Mouse (Mus musculus): ENCODE measurements at regions not wholly inside any gene's neighbourhood (a gene's known extent, or its start where the extent isn't known, plus 50 kb on each side); places are given as distances from the start of the nearest gene placed in this dataset.

DNA sequence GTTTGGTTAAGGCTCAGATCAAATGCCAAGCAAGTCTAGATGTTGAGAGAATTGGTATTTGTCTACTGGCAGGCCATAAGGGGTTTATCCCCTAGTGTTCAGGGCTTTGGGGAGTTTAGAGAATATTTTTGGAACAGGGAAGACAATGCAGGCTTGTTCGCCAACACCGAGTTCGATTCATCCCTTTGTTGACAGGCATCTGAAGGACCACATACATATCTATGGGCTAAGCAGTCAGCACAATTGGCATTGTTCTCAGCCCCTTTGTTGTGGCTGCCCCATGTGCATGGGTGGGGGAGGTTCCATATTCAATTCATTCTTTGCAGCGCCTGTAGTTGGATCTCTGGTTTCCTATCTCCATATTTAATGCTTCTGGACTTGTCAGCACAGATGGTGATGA lies 93.3 kb upstream of the Cd180 start:
- H3K4me3 ChIP-seq (ENCODE audit: low read length) = no peak overlapping the region
- no peak for ATAC-seq (ENCODE audit: low FRiP score, low TSS enrichment)
- no peaks in the 10 kb centered on the region for H3K27me3 ChIP-seq (ENCODE audit: insufficient read depth, low read length)
- H3K36me3 ChIP-seq (ENCODE audit: insufficient read depth, low read length) = no peaks in the 10 kb centered on the region
- no peak overlapping the region for H3K9ac ChIP-seq (replicated peaks; ENCODE audit: low read length)
- no peak overlapping the region for H3K27ac ChIP-seq (ENCODE audit: low read length)
- H3K4me2 ChIP-seq (replicated peaks; ENCODE audit: low read depth, low read length) = no peak overlapping the region
- 89% methylated on average over 4 of the region's 4 CpGs for WGBS
- H3K9me3 ChIP-seq (ENCODE audit: low read length) = no peaks in the 10 kb centered on the region
- no peaks in the 10 kb centered on the region for H3K4me1 ChIP-seq (ENCODE audit: insufficient read depth, low read length)

DNA sequence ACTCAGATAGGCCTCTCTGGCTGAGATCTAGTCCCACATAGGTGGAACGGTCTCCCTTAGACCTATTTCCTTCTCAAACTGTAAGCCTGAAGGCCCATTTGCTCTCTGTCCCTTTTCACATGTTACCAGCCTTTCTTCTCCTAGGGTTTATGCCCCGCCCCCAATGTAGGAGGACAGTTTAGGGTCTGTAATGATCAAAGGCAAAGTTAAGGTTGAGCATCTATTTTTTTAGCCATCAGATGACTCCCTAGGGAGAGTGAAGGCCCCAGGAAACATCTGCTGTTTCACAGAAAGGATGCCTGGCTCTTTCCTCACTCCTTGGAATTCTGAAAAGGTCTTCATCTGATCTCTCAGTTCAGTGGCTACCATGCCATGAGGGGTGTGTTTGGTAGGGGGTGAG lies 68.9 kb upstream of the Cd180 start:
- Histone ChIP-seq H3K27me3 (ENCODE audit: insufficient read depth, low read length) (no peaks in the 10 kb centered on the region), H3K4me1 (ENCODE audit: insufficient read depth, low read length) (peaks cover 16% of the 10 kb centered on the region), H3K27ac (ENCODE audit: low read length) (peak overlapping the region; percentile 91; the same call in 1 of the 2 replicates), H3K36me3 (ENCODE audit: insufficient read depth, low read length) (no peaks in the 10 kb centered on the region), H3K9ac (replicated peaks; ENCODE audit: low read length) (no peak overlapping the region), H3K4me3 (ENCODE audit: low read length) (no peak overlapping the region), H3K9me3 (ENCODE audit: low read length) (no peaks in the 10 kb centered on the region), H3K4me2 (replicated peaks; ENCODE audit: low read depth, low read length) (no peak overlapping the region)
- 57% methylated on average over 2 of the region's 2 CpGs for WGBS
- ATAC-seq (ENCODE audit: low FRiP score, low TSS enrichment) = no peak

DNA sequence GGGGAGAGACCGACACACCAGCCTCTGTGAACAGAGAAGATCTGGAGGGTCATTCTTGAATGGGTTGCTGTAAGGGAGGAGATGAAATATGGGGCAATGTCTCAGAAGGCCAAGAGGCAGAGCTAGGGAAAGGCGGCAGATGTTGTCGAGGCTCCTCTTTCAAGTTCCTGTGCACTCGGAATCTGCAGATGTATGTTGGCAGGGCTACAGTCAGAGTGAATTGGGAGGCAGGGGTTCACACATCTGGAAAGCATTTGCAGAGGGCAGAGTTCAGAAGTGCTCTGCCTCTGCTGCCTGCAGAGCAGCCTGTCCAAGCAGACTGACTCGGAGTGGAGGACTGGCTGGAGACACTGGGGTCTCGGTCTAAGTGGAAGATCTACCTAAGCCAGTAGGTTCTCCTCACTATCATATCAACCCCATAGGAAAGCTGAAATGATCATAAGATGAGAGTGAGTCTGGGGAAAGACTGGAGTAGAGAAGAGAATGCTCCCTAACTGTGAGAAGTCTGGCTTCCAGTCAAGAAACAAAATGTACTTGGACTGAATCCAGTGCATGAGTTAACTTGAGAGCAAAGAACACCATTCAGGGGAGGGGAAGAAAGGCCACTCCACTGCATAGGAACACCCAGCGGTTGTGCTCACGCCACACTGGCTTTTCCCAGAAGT lies 68.1 kb upstream of the Cd180 start:
- Histone ChIP-seq H3K4me2 (replicated peaks; ENCODE audit: low read depth, low read length) (no peak overlapping the region), H3K36me3 (ENCODE audit: insufficient read depth, low read length) (no peaks in the 10 kb centered on the region), H3K4me1 (ENCODE audit: insufficient read depth, low read length) (peaks cover 16% of the 10 kb centered on the region), H3K9me3 (ENCODE audit: low read length) (no peaks in the 10 kb centered on the region), H3K4me3 (ENCODE audit: low read length) (no peak overlapping the region), H3K27ac (ENCODE audit: low read length) (peak overlapping the region; percentile 91), H3K9ac (replicated peaks; ENCODE audit: low read length) (no peak overlapping the region), H3K27me3 (ENCODE audit: insufficient read depth, low read length) (no peaks in the 10 kb centered on the region)
- peak; percentile 90 for ATAC-seq (ENCODE audit: low FRiP score, low TSS enrichment)
- WGBS = 23% methylated on average over 8 of the region's 8 CpGs

DNA sequence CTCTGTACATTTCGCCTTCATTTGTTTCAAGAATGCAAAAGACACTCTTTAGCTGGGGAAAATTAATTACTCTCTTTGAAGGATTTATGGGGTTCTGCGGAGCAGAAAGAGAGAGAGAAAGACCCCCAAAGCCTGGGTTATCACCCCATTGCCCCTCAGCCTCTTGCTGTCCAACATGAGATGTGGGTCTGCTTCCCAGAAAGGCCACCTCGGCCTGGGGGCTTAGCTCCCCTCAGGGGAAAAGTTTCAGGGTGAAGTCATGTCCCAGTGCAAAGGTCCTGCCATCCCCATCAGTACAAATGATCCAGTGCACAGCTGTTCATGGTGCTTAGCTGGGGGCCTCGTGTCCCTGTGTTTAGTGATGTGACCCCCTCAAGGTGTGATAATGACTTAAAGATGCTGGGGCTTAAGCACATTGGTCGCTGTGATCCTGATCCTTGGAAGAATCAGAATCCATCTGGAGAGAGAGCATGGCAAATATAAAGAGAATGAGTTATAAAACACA lies 67.5 kb upstream of the Cd180 start:
- Histone ChIP-seq H3K4me2 (replicated peaks; ENCODE audit: low read depth, low read length) (no peak overlapping the region), H3K27ac (ENCODE audit: low read length) (peak overlapping the region; percentile 91), H3K4me1 (ENCODE audit: insufficient read depth, low read length) (peaks cover 16% of the 10 kb centered on the region), H3K36me3 (ENCODE audit: insufficient read depth, low read length) (no peaks in the 10 kb centered on the region), H3K9me3 (ENCODE audit: low read length) (no peaks in the 10 kb centered on the region), H3K27me3 (ENCODE audit: insufficient read depth, low read length) (no peaks in the 10 kb centered on the region), H3K4me3 (ENCODE audit: low read length) (no peak overlapping the region), H3K9ac (replicated peaks; ENCODE audit: low read length) (no peak overlapping the region)
- WGBS = 18% methylated on average over 5 of the region's 5 CpGs
- ATAC-seq (ENCODE audit: low FRiP score, low TSS enrichment) = peak; percentile 53; the same call in 1 of the 2 replicates

DNA sequence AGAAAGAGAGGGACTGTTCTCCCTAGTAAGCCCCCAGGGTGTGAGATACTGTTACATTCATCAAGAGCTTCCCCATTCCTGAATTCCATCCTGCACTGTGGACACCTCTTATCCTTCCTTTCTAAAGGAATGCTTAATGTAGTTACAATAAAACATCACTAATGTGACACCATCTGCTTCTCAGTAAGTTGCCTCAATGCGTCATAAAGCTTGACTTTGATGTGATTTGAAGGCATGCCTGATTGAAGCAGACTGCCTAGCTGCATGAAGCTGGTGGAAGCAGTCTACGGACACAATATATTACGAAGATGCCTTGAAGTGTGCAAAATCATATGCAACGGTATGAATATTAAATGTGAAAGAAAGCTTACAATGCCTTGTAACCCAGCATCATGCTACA lies 65.6 kb upstream of the Cd180 start:
- H3K4me1 ChIP-seq (ENCODE audit: insufficient read depth, low read length) = peaks cover 16% of the 10 kb centered on the region
- no peaks in the 10 kb centered on the region for H3K36me3 ChIP-seq (ENCODE audit: insufficient read depth, low read length)
- no peak overlapping the region for H3K27ac ChIP-seq (ENCODE audit: low read length)
- H3K9me3 ChIP-seq (ENCODE audit: low read length) = no peaks in the 10 kb centered on the region
- H3K27me3 ChIP-seq (ENCODE audit: insufficient read depth, low read length) = no peaks in the 10 kb centered on the region
- H3K9ac ChIP-seq (replicated peaks; ENCODE audit: low read length) = no peak overlapping the region
- ATAC-seq (ENCODE audit: low FRiP score, low TSS enrichment) = no peak
- no peak overlapping the region for H3K4me2 ChIP-seq (replicated peaks; ENCODE audit: low read depth, low read length)
- no peak overlapping the region for H3K4me3 ChIP-seq (ENCODE audit: low read length)
- 87% methylated on average over 4 of the region's 4 CpGs for WGBS

DNA sequence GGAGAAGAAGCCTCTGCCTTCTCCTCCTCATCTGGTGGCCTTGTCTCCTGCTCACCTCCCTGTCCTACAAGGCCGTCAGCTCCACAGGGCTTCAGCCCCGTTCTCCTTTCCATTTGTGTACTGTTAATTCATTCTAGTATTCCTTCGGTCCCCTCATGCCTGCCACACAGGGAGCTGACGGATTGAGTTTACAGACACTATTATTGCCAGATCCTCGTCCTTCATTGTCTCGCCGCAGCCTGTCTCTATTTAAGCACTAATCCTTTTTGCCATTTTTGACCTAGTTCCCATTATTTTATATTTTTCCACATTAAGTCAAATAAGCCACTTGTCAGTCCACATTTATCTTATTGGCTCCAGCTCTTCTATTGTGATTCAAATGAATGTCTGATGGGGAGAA lies 64.2 kb upstream of the Cd180 start:
- H3K9me3 ChIP-seq (ENCODE audit: low read length) = no peaks in the 10 kb centered on the region
- H3K9ac ChIP-seq (replicated peaks; ENCODE audit: low read length) = no peak overlapping the region
- no peak overlapping the region for H3K4me3 ChIP-seq (ENCODE audit: low read length)
- H3K36me3 ChIP-seq (ENCODE audit: insufficient read depth, low read length) = no peaks in the 10 kb centered on the region
- no peak for ATAC-seq (ENCODE audit: low FRiP score, low TSS enrichment)
- WGBS = 87% methylated on average over 7 of the region's 7 CpGs
- H3K4me1 ChIP-seq (ENCODE audit: insufficient read depth, low read length) = peaks cover 16% of the 10 kb centered on the region
- H3K4me2 ChIP-seq (replicated peaks; ENCODE audit: low read depth, low read length) = no peak overlapping the region
- H3K27ac ChIP-seq (ENCODE audit: low read length) = no peak overlapping the region
- H3K27me3 ChIP-seq (ENCODE audit: insufficient read depth, low read length) = no peaks in the 10 kb centered on the region

DNA sequence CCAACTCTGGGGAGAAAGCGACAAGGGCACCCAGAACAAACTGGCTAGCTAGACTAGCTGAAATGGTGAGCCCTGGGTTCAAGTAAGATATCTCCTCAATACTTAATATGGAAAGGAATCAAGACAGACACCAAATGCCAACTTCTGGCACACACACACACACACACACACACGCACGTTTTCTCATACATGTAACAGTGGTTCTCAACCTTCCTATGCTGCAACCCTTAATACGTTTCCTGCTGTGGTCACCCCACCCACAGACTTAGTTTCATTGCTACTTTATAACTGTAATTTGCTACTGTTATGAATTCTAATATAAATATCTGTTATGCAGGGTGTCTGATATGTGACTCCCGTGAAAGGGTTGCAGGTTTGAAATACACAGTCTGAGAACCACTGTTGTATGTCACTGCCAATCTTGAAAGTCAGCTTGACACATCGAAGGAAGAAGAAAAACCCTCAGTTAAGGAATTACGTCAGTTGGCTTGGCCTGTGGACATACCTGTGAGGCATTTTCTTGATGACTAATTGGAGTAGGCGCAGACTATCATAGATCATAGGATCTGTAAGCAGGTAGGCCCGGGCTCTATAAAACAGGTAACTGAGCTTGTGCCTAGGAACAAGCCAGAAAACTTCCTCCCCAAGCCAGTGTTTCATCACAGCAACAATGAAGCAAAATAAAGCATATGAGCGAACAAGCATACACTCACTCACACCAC lies 59.0 kb upstream of the Cd180 start:
- Histone ChIP-seq H3K27me3 (ENCODE audit: insufficient read depth, low read length) (no peaks in the 10 kb centered on the region), H3K4me3 (ENCODE audit: low read length) (no peak overlapping the region), H3K9ac (replicated peaks; ENCODE audit: low read length) (no peak overlapping the region), H3K36me3 (ENCODE audit: insufficient read depth, low read length) (no peaks in the 10 kb centered on the region), H3K27ac (ENCODE audit: low read length) (no peak overlapping the region), H3K9me3 (ENCODE audit: low read length) (no peaks in the 10 kb centered on the region), H3K4me2 (replicated peaks; ENCODE audit: low read depth, low read length) (no peak overlapping the region), H3K4me1 (ENCODE audit: insufficient read depth, low read length) (no peaks in the 10 kb centered on the region)
- no peak for ATAC-seq (ENCODE audit: low FRiP score, low TSS enrichment)
- 90% methylated on average over 10 of the region's 10 CpGs for WGBS

DNA sequence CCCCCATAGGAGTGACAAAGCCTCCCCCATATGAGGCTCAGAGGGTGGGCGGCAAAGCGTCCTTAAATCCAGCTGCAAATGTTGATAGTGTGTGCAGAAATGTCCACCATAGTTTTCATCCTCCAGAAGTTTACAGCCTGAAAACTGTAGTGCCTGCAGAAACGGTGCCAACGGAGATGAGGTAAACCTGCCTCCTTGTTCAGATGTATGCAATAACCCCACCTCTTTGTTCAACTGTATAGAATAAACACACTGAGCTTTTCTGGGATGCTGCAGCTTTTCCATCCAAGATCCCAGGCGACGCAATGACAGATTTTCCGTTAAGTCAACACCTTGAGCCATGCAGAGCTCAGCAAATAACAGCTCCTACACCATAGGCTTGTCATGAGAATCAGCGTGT lies 57.3 kb upstream of the Cd180 start:
- no peak for ATAC-seq (ENCODE audit: low FRiP score, low TSS enrichment)
- Histone ChIP-seq H3K27ac (ENCODE audit: low read length) (no peak overlapping the region), H3K4me1 (ENCODE audit: insufficient read depth, low read length) (no peaks in the 10 kb centered on the region), H3K9ac (replicated peaks; ENCODE audit: low read length) (no peak overlapping the region), H3K4me3 (ENCODE audit: low read length) (no peak overlapping the region), H3K27me3 (ENCODE audit: insufficient read depth, low read length) (no peaks in the 10 kb centered on the region), H3K9me3 (ENCODE audit: low read length) (no peaks in the 10 kb centered on the region), H3K4me2 (replicated peaks; ENCODE audit: low read depth, low read length) (no peak overlapping the region), H3K36me3 (ENCODE audit: insufficient read depth, low read length) (no peaks in the 10 kb centered on the region)
- 75% methylated on average over 8 of the region's 8 CpGs for WGBS

DNA sequence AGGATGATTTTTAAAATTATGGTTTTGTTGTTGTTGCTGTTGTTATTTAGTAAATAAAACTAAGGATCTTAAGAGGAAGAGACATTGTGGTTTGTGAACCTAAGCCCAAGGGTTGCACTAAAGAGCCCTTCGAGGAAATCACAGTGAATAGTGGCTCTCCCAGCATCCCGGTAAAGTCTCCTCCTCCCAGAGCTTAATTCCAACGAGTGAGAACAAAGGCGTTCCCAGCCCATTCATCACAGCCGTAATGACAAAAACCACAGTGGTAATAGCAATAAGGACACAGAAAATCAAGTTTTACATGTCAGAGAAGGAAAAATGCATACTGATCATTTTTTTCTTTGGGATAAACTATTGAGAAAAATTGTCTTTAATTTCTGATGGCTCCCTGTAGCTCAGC lies 56.3 kb upstream of the Cd180 start:
- Histone ChIP-seq H3K27ac (ENCODE audit: low read length) (no peak overlapping the region), H3K4me1 (ENCODE audit: insufficient read depth, low read length) (no peaks in the 10 kb centered on the region), H3K9me3 (ENCODE audit: low read length) (no peaks in the 10 kb centered on the region), H3K36me3 (ENCODE audit: insufficient read depth, low read length) (no peaks in the 10 kb centered on the region), H3K9ac (replicated peaks; ENCODE audit: low read length) (no peak overlapping the region), H3K27me3 (ENCODE audit: insufficient read depth, low read length) (no peaks in the 10 kb centered on the region), H3K4me2 (replicated peaks; ENCODE audit: low read depth, low read length) (no peak overlapping the region), H3K4me3 (ENCODE audit: low read length) (no peak overlapping the region)
- 27% methylated on average over 5 of the region's 5 CpGs for WGBS
- ATAC-seq (ENCODE audit: low FRiP score, low TSS enrichment) = no peak

DNA sequence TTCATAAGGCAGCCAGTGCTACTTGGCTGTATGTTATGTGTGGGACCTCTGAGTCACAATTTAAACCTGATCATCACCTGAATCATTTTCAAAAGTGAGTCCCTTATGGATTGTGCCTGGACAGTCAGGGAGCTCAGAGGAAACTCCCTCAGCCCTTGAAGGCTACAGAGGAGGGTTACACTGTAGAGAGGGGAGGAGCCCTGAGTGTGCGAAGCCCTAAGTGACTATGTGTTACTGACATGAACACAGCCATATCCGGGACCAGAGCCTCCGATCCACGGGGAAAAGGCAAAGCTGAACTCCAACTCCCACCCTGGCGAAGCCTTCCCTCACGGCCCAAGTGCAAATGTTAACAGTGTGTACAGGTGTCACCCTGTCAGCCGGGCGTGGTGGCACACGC lies 53.7 kb upstream of the Cd180 start:
- Histone ChIP-seq H3K4me3 (ENCODE audit: low read length) (no peak overlapping the region), H3K27ac (ENCODE audit: low read length) (no peak overlapping the region), H3K4me1 (ENCODE audit: insufficient read depth, low read length) (peaks cover 8% of the 10 kb centered on the region), H3K36me3 (ENCODE audit: insufficient read depth, low read length) (no peaks in the 10 kb centered on the region), H3K27me3 (ENCODE audit: insufficient read depth, low read length) (no peaks in the 10 kb centered on the region), H3K9me3 (ENCODE audit: low read length) (no peaks in the 10 kb centered on the region), H3K4me2 (replicated peaks; ENCODE audit: low read depth, low read length) (no peak overlapping the region), H3K9ac (replicated peaks; ENCODE audit: low read length) (no peak overlapping the region)
- 75% methylated on average over 9 of the region's 9 CpGs for WGBS
- ATAC-seq (ENCODE audit: low FRiP score, low TSS enrichment) = 0 out of 2 replicates have a peak, but pooled peaks have one; percentile 27
